Mouse (Mus musculus) adrenal gland, postnatal 25 days (tissue): Measurements from ENCODE around the gene Gm49416. TPM values are rescaled to one million over a fixed set of nuclear protein-coding genes. Genes with fewer than 3 reads are reported as not detected.
A peak's percentile ranks its signal among the peaks of the same experiment; 100 is the strongest.
"Not testable (repeated sequence)": the region's sequence is repeated elsewhere in the genome, so short reads cannot be mapped to it uniquely, and the experiment has no call there.

Source experiments
- DNase-seq: peaks from one replicate; pipeline ENCODE4 v3.0.0; 2021; ENCODE audit warnings: mixed read lengths
- total RNA-seq: library from RNA; stranded (reverse); gene quantifications from 2 replicates; pipeline ENCODE4 v1.2.3, GENCODE M21; 2021

Gm49416 gene
- total RNA-seq, 1 experiment from 2014 or later = not detected

- DNase-seq = peak; percentile 88
These were observed 8.3 kb upstream of the Gm49416 start, which contains the start of gene Uqcc3 for GRCm38 (mm10) chr19:8880311-8881033. Gene Uqcc3, minus strand, starts transcription at chr19:8880923.

GRCm38 (mm10) chr19:8881034-8881392, 7.7 kb upstream of the Gm49416 start:
- DNase-seq = no peak

GRCm38 (mm10) chr19:8883616-8884015, 5.1 kb upstream of the Gm49416 start, which contains the start of the genes Lbhd1 and Gm49403:
Gene Lbhd1, plus strand, starts transcription at chr19:8883732.
Gene Gm49403, plus strand, starts transcription at chr19:8883930.
- DNase-seq = no peak

GRCm38 (mm10) chr19:8886916-8887584, 1.7 kb upstream of the Gm49416 start:
- no peak for DNase-seq

- no peak for DNase-seq
These were observed 902 bp upstream of the Gm49416 start for GRCm38 (mm10) chr19:8887585-8888463.

GRCm38 (mm10) chr19:8892829-8893766, 4.4 kb downstream of the Gm49416 start, which contains the start of gene Ints5:
Gene Ints5, plus strand, starts transcription at chr19:8893005.
- peak; percentile 85 for DNase-seq

- no peak for DNase-seq
These were observed 6.8 kb downstream of the Gm49416 start for GRCm38 (mm10) chr19:8895397-8895960.

- DNase-seq = not testable (repeated sequence)
These were observed 7.5 kb downstream of the Gm49416 start for GRCm38 (mm10) chr19:8896231-8896630.

GRCm38 (mm10) chr19:8897211-8897864, 8.6 kb downstream of the Gm49416 start:
- peak; percentile 60 for DNase-seq

GRCm38 (mm10) chr19:8897865-8898495, 9.3 kb downstream of the Gm49416 start, which contains the start of gene Ganab:
Gene Ganab, plus strand, starts transcription at chr19:8898071.
- DNase-seq = peak; percentile 94

GRCm38 (mm10) chr19:8898576-8898975, 9.8 kb downstream of the Gm49416 start:
- no peak for DNase-seq

GRCm38 (mm10) chr19:8899079-8899478, 10.4 kb downstream of the Gm49416 start:
- DNase-seq = no peak

GRCm38 (mm10) chr19:8903412-8903811, 14.7 kb downstream of the Gm49416 start:
- no peak for DNase-seq

GRCm38 (mm10) chr19:8908531-8908930, 19.8 kb downstream of the Gm49416 start:
- DNase-seq = no peak

GRCm38 (mm10) chr19:8911810-8912209, 23.1 kb downstream of the Gm49416 start:
- no peak for DNase-seq

GRCm38 (mm10) chr19:8914212-8914611, 25.5 kb downstream of the Gm49416 start:
- DNase-seq = no peak

GRCm38 (mm10) chr19:8919000-8919399, 30.3 kb downstream of the Gm49416 start:
- no peak for DNase-seq

- DNase-seq = no peak
These were observed 31.0 kb downstream of the Gm49416 start for GRCm38 (mm10) chr19:8919684-8920072.

GRCm38 (mm10) chr19:8920073-8920736, 31.5 kb downstream of the Gm49416 start, which contains the start of gene B3gat3:
Gene B3gat3, plus strand, starts transcription at chr19:8920374.
- peak; percentile 95 for DNase-seq
